Mouse (Mus musculus) forebrain, embryonic 10.5 days (tissue): ENCODE results near the gene Slc5a1. TPM values are rescaled to one million over a fixed set of nuclear protein-coding genes. Genes with fewer than 3 reads are reported as not detected.

ENCODE experiments used
- DNase-seq: peaks from one replicate; pipeline ENCODE4 v3.0.0-alpha.2; 2017; ENCODE audit warnings: low spot score; ENCODE audit errors: extremely low spot score
- H3K27ac ChIP-seq: fragments of 300-500 bp; sonication (generic); 2 replicates; pipeline ENCODE4 v1.5.1; 2016; ENCODE audit warnings: mild to moderate bottlenecking
- H3K27me3 ChIP-seq: fragments of 300-500 bp; sonication (generic); 2 replicates; pipeline ENCODE4 v1.6.1; 2016; ENCODE audit warnings: mild to moderate bottlenecking; ENCODE audit not compliant: poor library complexity, severe bottlenecking
- H3K36me3 ChIP-seq: fragments of 300-500 bp; sonication (generic); replicated peaks from 2 replicates; pipeline ENCODE4 v1.6.1; 2016; ENCODE audit warnings: mild to moderate bottlenecking, moderate library complexity
- H3K4me1 ChIP-seq: fragments of 300-500 bp; sonication (generic); 2 replicates; pipeline ENCODE4 v1.6.1; 2016
- H3K4me3 ChIP-seq: fragments of 300-500 bp; sonication (generic); 2 replicates; pipeline ENCODE4 v1.5.1; 2016; ENCODE audit warnings: mild to moderate bottlenecking, moderate library complexity
- H3K9me3 ChIP-seq: fragments of 300-500 bp; sonication (generic); 2 replicates; pipeline ENCODE4 v1.6.1; 2016; ENCODE audit warnings: mild to moderate bottlenecking, moderate library complexity
- WGBS: fragments of 180-500 bp; shearing (Covaris S2); methylation state at CpG from one replicate; pipeline ENCODE4 v1.1.7; 2016; 5-methylcytosine and 5-hydroxymethylcytosine counted together
- polyA plus RNA-seq: library from polyadenylated mRNA; unstranded; fragments of >200 nt; fragmentation: Nextera tagmentation; extraction: Ambion mirVana; gene quantifications from 2 replicates; pipeline ENCODE4 v1.2.1, GENCODE M21; 2016

The Slc5a1 gene
- polyA plus RNA-seq, 1 experiment from 2014 or later: not detected

DNA sequence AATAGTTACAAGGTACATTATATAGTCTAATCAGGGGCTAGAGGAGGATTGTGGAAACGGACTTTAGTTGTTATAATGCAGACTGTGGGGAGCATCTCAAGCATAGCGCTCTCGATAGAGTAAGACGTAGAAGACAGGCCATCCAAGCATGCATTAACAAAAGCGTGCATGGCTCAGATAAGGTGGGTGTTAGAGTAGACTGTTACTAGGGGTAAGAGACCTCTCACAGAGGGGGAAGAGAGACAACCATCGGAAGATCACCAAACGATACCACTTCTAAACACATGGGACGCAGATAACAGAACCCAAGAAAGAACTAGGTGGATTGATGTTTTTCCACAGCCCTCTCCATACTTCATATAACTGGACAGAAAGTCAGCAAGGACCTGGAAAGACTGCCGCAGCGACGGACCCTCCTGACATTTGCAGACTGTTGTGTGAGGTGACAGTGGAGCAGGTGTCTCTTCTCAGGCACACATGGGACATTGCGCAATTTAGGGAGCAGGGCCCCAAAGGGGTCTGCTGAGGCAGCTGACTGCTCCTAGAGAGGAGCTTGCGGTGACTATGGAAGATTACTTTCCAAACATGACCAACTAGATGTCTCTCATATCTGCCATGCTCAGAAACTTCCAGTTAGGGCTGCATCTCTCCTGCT, 98.6 kb downstream of the Slc5a1 start:
- 88% methylated on average over 13 of the region's 13 CpGs for WGBS
- no peak overlapping the region for H3K27ac ChIP-seq
- no peaks in the 10 kb centered on the region for H3K27me3 ChIP-seq
- no peak overlapping the region for H3K4me3 ChIP-seq
- DNase-seq: no peak
- H3K4me1 ChIP-seq: peaks cover 3% of the 10 kb centered on the region; the same call in 1 of the 2 replicates
- no peaks in the 10 kb centered on the region for H3K9me3 ChIP-seq
- no peaks in the 10 kb centered on the region for H3K36me3 ChIP-seq

DNA sequence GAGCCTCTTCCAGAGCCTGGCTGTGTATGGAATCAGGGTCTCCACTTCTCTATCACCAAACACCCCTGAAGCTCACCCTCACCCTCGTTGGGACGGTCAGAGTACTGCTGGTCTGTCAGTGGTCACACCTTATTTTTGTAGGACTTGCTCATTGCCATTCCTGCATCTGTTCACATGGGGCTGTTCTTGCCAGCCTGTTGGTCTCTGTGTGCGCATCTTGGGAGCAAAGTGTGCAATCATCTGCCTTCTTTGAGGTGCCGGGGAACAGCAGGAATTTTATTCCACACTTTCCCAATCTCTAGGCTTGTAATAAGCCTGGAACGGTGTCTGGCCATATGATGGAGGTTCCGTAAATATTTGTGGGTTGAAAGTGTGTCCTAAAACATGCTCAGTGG, 99.1 kb downstream of the Slc5a1 start:
- no peaks in the 10 kb centered on the region for H3K36me3 ChIP-seq
- 82% methylated on average over 6 of the region's 6 CpGs for WGBS
- peaks cover 3% of the 10 kb centered on the region; the same call in 1 of the 2 replicates for H3K4me1 ChIP-seq
- H3K27ac ChIP-seq: no peak overlapping the region
- no peaks in the 10 kb centered on the region for H3K9me3 ChIP-seq
- no peak for DNase-seq
- no peak overlapping the region for H3K4me3 ChIP-seq
- no peaks in the 10 kb centered on the region for H3K27me3 ChIP-seq

DNA sequence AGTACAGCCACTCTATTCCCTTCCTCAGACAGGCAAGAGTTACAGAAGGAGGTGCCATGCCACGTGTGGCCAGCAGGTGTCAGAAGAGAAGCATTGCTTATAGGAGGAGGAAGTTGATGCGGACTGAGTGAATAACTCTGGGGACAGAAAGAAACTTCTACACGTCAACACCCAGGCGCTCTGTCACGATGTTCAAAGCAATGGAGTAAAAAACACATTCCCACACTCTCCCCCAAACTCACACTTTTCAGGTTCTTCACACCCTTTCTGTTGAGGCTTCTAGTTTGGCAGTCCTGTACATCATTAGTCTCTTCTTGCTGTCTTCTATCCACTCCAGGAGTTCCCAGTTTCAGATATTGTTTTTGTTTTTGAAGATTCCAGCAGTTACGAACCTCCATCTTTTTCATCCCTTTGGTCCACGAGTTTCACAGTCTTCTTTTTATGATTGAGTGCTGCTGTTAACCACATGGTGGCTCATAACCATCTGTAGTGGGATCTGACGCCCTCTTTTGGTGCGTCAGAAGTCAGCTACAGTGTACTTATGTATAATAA, 99.7 kb downstream of the Slc5a1 start:
- Histone ChIP-seq H3K4me3 (peak overlapping the region; percentile 27; the same call in 1 of the 2 replicates), H3K9me3 (no peaks in the 10 kb centered on the region), H3K36me3 (no peaks in the 10 kb centered on the region), H3K4me1 (peaks cover 3% of the 10 kb centered on the region; the same call in 1 of the 2 replicates), H3K27me3 (no peaks in the 10 kb centered on the region), H3K27ac (no peak overlapping the region)
- WGBS: 21% methylated on average over 9 of the region's 9 CpGs
- DNase-seq: peak; percentile 82

DNA sequence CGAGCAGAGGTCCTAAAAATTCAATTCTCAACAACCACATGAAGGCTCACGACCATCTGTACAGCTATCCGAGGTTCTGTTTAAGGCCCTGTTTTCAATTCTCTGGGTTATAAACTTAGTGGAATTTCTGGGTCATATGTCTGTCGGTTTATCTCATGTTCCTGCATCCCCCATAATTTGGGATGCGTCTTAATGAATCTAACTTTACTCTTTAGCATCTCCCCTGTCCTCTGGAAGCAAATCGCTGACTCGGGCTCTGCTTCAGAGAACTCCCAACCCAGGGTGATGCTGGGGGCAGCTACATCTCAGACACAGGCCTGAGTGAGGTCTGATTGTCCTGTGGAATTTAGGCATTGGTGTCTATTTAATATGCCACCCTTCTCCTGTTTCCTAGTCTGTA, 100.3 kb downstream of the Slc5a1 start:
- WGBS: 79% methylated on average over 7 of the region's 7 CpGs
- DNase-seq: no peak
- no peaks in the 10 kb centered on the region for H3K27me3 ChIP-seq

DNA sequence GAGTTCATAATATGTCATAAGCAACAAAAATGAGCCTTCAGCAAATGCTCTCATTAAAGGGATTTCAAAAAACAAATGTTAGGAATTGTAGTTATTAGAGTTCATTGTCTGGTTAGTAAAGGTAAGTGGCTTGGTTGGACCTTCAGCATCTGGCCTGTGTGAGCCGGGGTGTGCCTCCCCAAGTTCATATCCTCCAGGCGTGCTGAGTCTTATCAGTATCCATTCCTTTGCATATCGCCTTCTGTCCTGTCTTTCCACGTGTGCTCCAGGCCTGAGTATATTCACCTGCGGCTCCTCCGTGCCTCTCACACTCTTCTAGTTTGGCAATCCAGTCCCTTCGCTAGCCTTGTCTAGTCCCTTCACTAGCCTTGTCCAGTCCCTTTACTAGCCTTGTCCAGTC, 102.3 kb downstream of the Slc5a1 start:
- H3K4me3 ChIP-seq: no peak overlapping the region
- no peaks in the 10 kb centered on the region for H3K9me3 ChIP-seq
- 92% methylated on average over 7 of the region's 7 CpGs for WGBS
- H3K27me3 ChIP-seq: no peaks in the 10 kb centered on the region
- no peaks in the 10 kb centered on the region for H3K36me3 ChIP-seq
- peaks cover 3% of the 10 kb centered on the region; the same call in 1 of the 2 replicates for H3K4me1 ChIP-seq
- H3K27ac ChIP-seq: no peak overlapping the region
- DNase-seq: no peak

More for the DNA sequence above, 100.3 kb downstream of the Slc5a1 start:
- Histone ChIP-seq H3K36me3 (no peaks in the 10 kb centered on the region), H3K4me3 (no peak overlapping the region), H3K9me3 (no peaks in the 10 kb centered on the region), H3K27ac (no peak overlapping the region), H3K4me1 (peaks cover 3% of the 10 kb centered on the region; the same call in 1 of the 2 replicates)

DNA sequence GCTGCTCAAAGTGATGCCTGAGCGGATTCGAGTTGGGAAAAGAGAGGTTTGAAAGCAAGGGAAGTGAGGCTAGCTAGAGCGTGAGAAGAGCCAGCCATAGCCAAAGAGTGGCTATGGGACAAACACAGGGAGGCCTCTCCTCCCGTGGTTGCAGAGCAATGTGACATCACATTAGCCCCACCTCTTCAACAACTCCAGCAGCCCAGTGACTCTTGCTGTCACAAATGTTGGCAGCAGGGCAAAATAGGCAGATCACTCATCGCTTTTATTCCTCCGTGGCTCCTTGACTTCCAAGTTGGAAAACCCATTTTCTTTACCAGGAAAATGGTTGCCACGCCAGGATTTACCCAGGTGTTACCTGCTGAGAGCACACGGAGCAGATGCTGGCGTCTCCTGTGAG, 103.1 kb downstream of the Slc5a1 start:
- Histone ChIP-seq H3K4me1 (peaks cover 3% of the 10 kb centered on the region; the same call in 1 of the 2 replicates), H3K36me3 (no peaks in the 10 kb centered on the region), H3K9me3 (no peaks in the 10 kb centered on the region), H3K27me3 (no peaks in the 10 kb centered on the region), H3K4me3 (no peak overlapping the region), H3K27ac (no peak overlapping the region)
- WGBS: 57% methylated on average over 9 of the region's 9 CpGs
- DNase-seq: no peak

DNA sequence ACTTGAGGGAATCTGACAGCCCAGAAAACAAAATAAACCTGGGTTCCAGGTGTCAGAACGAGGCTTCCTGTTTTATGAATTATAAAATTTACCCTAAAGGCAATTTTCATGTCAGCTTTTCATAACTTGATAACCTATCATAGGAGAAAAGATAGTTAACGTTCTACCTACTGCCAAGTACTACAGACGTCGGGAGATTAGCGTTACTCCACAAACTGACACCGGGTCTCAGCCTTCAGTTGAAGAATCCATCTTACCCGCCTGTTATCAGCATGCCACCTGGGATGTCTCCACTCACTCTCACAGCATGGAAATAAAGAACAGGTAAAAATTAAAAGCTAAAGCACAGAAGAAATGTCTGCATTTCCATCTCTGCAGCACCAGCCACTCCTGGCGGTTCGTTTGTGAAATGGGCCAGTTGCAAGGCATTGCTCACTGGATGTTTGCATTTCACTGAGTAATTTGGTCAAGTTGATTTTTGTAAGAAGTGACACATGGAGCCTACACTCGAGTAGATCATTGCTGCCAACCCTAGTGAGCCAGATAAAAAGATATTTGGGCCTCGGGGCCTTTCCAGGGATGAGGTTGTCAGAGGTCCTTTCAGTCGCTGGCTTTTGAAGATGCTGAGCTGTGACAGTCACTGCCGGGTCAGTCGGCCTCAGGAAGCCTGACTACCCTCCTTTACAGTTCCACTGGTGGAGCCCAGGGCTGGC, 104.7 kb downstream of the Slc5a1 start:
- H3K4me1 ChIP-seq: peaks cover 2% of the 10 kb centered on the region; the same call in 1 of the 2 replicates
- 87% methylated on average over 14 of the region's 14 CpGs for WGBS
- DNase-seq: no peak
- no peaks in the 10 kb centered on the region for H3K36me3 ChIP-seq
- H3K27ac ChIP-seq: no peak overlapping the region
- no peaks in the 10 kb centered on the region for H3K9me3 ChIP-seq
- no peak overlapping the region for H3K4me3 ChIP-seq
- no peaks in the 10 kb centered on the region for H3K27me3 ChIP-seq

DNA sequence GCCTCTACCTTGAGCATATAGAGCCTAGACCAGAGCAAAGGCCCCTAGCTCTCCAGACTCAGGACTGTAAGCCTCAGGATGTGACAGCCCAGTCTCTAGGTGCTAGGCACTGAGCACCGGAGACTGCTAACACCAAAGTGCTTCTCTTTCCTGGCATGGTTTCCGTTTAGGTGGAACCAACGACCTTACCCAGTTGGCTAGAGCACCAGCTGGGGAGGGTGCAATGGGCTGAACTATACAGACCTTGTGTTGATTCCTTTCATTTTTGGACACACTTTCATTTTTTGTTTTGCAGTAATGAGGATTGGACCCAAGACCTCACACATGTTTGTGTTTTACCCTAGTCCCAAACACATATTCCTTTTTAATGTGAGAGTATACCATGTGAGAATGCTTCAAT, 106.5 kb downstream of the Slc5a1 start:
- Histone ChIP-seq H3K27me3 (no peaks in the 10 kb centered on the region), H3K27ac (no peak overlapping the region), H3K4me3 (no peak overlapping the region), H3K9me3 (no peaks in the 10 kb centered on the region), H3K4me1 (no peaks in the 10 kb centered on the region), H3K36me3 (no peaks in the 10 kb centered on the region)
- 91% methylated on average over 3 of the region's 3 CpGs for WGBS
- DNase-seq: no peak

DNA sequence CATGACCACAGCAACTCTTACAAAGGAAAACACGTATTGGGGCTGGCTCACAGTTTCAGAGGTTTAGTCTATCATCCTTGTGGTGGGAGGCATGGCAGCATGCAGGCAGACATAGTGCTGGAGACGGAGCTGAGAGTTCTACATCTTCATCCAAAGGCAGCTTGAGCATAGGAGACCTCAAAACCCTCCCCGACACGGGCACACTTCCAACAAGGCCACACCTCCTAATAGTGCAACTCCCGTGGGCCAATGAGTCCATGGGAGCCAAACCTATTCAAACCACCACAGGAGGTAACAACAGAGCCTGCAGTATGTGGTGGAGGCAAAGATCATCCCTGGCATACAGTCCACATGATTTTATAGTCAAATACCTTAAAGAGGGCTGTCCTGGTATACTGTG, 107.2 kb downstream of the Slc5a1 start:
- no peak overlapping the region for H3K4me3 ChIP-seq
- WGBS: 89% methylated on average over 5 of the region's 5 CpGs
- no peaks in the 10 kb centered on the region for H3K9me3 ChIP-seq
- no peak overlapping the region for H3K27ac ChIP-seq
- H3K36me3 ChIP-seq: no peaks in the 10 kb centered on the region
- H3K27me3 ChIP-seq: no peaks in the 10 kb centered on the region
- H3K4me1 ChIP-seq: peaks cover 3% of the 10 kb centered on the region; the same call in 1 of the 2 replicates
- DNase-seq: no peak

Other genes with a start within 250 kb of the Slc5a1 start
- 17.2 and 20.3 TPM in 2 replicates for gene Prr14l, start 250.0 kb upstream of the Slc5a1 start, polyA plus RNA-seq
- 37.2 and 39.9 TPM in 2 replicates for gene Depdc5, start 240.5 kb upstream of the Slc5a1 start, polyA plus RNA-seq
- gene Ywhah, start 85.4 kb upstream of the Slc5a1 start, polyA plus RNA-seq: 440 and 451 TPM in 2 replicates
- gene Spon2, start 114.2 kb downstream of the Slc5a1 start, polyA plus RNA-seq: 2.6 and 3.6 TPM in 2 replicates
- gene Ctbp1, start 170.8 kb downstream of the Slc5a1 start, polyA plus RNA-seq: 454 and 466 TPM in 2 replicates
- gene Maea, start 231.3 kb downstream of the Slc5a1 start, polyA plus RNA-seq: 151 and 157 TPM in 2 replicates